Mouse (Mus musculus): Measurements from ENCODE around the gene Flnb. TPM values are rescaled to one million over a fixed set of nuclear protein-coding genes. Genes with fewer than 3 reads are reported as not detected.

Gene Flnb
- total and polyA plus RNA-seq, 3 experiments, result 0.43 to 2.0 (median 1.8) TPM

DNA sequence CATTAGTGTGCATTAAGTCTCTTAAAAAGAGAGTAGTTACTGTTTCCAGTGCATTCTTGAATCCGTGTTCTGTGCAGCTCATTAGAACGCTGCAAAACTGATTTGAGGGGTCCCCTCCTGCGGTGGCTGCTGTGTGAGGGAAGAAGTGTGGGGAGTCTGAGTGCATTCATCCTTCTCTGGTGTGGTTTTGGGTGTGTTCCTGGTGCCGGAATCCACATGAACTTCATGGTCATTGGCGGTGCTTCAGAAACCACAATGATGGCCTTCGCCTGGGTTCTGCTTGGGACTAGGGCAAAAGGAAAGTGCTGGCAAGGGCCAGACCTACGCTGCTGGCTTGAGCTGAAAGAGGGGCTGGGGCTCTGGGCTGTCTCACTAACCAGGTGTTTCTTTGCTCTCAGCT, 116.4 kb downstream of the Flnb start:
- DNase-seq (ENCODE audit: low spot score) (no peak), ATAC-seq (ENCODE audit: extremely low read depth, insufficient number of reproducible peaks, low FRiP score, poor library complexity, severe bottlenecking) (no peak)
- Histone ChIP-seq H3K9me3 (replicated peaks) (no peaks in the 10 kb centered on the region), H3K4me1 (ENCODE audit: insufficient read depth, low read depth, low read length) (peaks cover 60% of the 10 kb centered on the region), H3K27me3 (ENCODE audit: insufficient read depth, low read length) (peaks cover 4% of the 10 kb centered on the region; the same call in 1 of the 2 replicates), H3K4me3 (ENCODE audit: low read depth, low read length) (no peak overlapping the region; the same call in 1 of the 2 replicates), H3K36me3 (replicated peaks) (peaks cover 6% of the 10 kb centered on the region)
- no peak for TF ChIP-seq GATA2 (IDR thresholded peaks at IDR 0.05; ENCODE audit: borderline replicate concordance, low read depth, low read length)
- no peak for TF ChIP-seq POLR2AphosphoS5 (IDR thresholded peaks at IDR 0.05; ENCODE audit: insufficient replicate concordance, low read depth, low read length)
- TF ChIP-seq GATA1 (IDR thresholded peaks at IDR 0.05; ENCODE audit: borderline replicate concordance, low read length), result no peak
- TF ChIP-seq TAL1 (conservative IDR thresholded peaks at IDR 0.05; ENCODE audit: low read depth, low read length), result no peak
- TF ChIP-seq CTCF (IDR thresholded peaks at IDR 0.05; ENCODE audit: low read depth, low read length), result no peak

- Histone ChIP-seq H3K4me3 (ENCODE audit: low read depth, low read length) (no peak overlapping the region), H3K4me1 (ENCODE audit: insufficient read depth, low read depth, low read length) (peaks cover 61% of the 10 kb centered on the region), H3K27me3 (ENCODE audit: insufficient read depth, low read length) (peaks cover 4% of the 10 kb centered on the region; the same call in 1 of the 2 replicates), H3K9me3 (replicated peaks) (no peaks in the 10 kb centered on the region), H3K36me3 (replicated peaks) (peaks cover 8% of the 10 kb centered on the region)
- no peak for DNase-seq (ENCODE audit: low spot score)
- no peak for ATAC-seq (ENCODE audit: extremely low read depth, insufficient number of reproducible peaks, low FRiP score, poor library complexity, severe bottlenecking)
- no peak for TF ChIP-seq TAL1 (conservative IDR thresholded peaks at IDR 0.05; ENCODE audit: low read depth, low read length)
- TF ChIP-seq GATA2 (IDR thresholded peaks at IDR 0.05; ENCODE audit: borderline replicate concordance, low read depth, low read length), result no peak
- TF ChIP-seq POLR2AphosphoS5 (IDR thresholded peaks at IDR 0.05; ENCODE audit: insufficient replicate concordance, low read depth, low read length), result no peak
- TF ChIP-seq CTCF (IDR thresholded peaks at IDR 0.05; ENCODE audit: low read depth, low read length), result no peak
- no peak for TF ChIP-seq GATA1 (IDR thresholded peaks at IDR 0.05; ENCODE audit: borderline replicate concordance, low read length)
These were observed 119.4 kb downstream of the Flnb start for GRCm38 (mm10) chr14:7937052-7937630.

DNA sequence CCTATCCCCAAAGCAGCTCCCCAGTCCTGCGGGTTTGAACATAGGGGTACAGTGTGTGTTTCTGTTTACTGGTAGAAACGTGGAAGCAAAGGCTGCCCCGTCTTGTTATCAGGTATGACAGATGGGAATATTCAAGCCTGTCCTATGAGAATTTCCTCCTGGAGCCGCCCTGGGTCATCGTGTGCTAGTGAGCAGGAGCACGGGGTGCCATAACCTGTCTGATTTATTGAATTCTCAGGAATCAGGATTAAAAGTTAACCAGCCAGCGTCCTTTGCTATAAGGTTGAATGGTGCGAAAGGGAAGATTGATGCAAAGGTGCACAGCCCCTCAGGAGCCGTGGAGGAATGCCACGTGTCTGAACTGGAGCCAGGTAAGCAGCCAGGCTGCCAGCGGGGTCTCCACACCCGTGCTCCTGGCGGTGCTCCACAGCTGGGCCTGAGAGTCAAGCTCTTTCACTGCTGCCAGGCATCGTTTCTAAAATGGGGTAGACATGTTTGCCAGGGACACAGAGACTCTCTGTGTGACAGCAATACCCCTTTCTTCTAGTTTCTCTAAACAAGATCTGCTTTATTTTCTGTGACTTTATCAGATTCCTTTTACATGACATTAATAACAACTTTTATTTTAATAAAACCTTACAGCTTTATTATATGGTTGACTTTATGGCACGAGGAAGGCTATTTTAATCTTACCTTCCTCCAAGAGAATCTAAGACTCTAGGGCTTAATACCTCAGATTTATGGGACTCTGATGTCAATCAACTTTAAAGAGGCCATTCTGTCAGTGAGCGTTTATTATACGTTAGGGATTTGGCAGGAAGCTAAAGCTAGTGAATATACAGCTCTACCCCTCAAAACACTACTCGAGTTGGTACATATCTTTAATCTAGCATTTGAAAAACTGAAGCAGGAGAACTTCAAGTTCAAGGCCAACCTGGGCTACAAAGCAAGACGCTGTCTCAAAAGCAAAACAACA, 121.3 kb downstream of the Flnb start:
- Histone ChIP-seq H3K4me3 (ENCODE audit: low read depth, low read length) (no peak overlapping the region), H3K27me3 (ENCODE audit: insufficient read depth, low read length) (peaks cover 4% of the 10 kb centered on the region; the same call in 1 of the 2 replicates), H3K4me1 (ENCODE audit: insufficient read depth, low read depth, low read length) (peaks cover 61% of the 10 kb centered on the region), H3K36me3 (replicated peaks) (peaks cover 9% of the 10 kb centered on the region), H3K9me3 (replicated peaks) (no peaks in the 10 kb centered on the region)
- TF ChIP-seq TAL1 (conservative IDR thresholded peaks at IDR 0.05; ENCODE audit: low read depth, low read length), result no peak
- no peak for TF ChIP-seq GATA1 (IDR thresholded peaks at IDR 0.05; ENCODE audit: borderline replicate concordance, low read length)
- no peak for TF ChIP-seq POLR2AphosphoS5 (IDR thresholded peaks at IDR 0.05; ENCODE audit: insufficient replicate concordance, low read depth, low read length)
- no peak for TF ChIP-seq CTCF (IDR thresholded peaks at IDR 0.05; ENCODE audit: low read depth, low read length)
- DNase-seq (ENCODE audit: low spot score) (no peak), ATAC-seq (ENCODE audit: extremely low read depth, insufficient number of reproducible peaks, low FRiP score, poor library complexity, severe bottlenecking) (no peak)

- DNase-seq (ENCODE audit: low spot score), result no peak
- no peaks in the 10 kb centered on the region for H3K27me3 ChIP-seq (ENCODE audit: insufficient read depth, low read length)
- peaks cover 68% of the 10 kb centered on the region for H3K4me1 ChIP-seq (ENCODE audit: insufficient read depth, low read depth, low read length)
- H3K36me3 ChIP-seq (replicated peaks), result peaks cover 11% of the 10 kb centered on the region
- H3K9me3 ChIP-seq (replicated peaks), result no peaks in the 10 kb centered on the region
- TF ChIP-seq GATA2 (IDR thresholded peaks at IDR 0.05; ENCODE audit: borderline replicate concordance, low read depth, low read length) (no peak), TAL1 (conservative IDR thresholded peaks at IDR 0.05; ENCODE audit: low read depth, low read length) (no peak), CTCF (IDR thresholded peaks at IDR 0.05; ENCODE audit: low read depth, low read length) (no peak), POLR2AphosphoS5 (IDR thresholded peaks at IDR 0.05; ENCODE audit: insufficient replicate concordance, low read depth, low read length) (no peak), GATA1 (IDR thresholded peaks at IDR 0.05; ENCODE audit: borderline replicate concordance, low read length) (no peak)
- ATAC-seq (ENCODE audit: extremely low read depth, insufficient number of reproducible peaks, low FRiP score, poor library complexity, severe bottlenecking), result no peak
- H3K4me3 ChIP-seq (ENCODE audit: low read depth, low read length), result no peak overlapping the region; the same call in 1 of the 2 replicates
These were observed 123.7 kb downstream of the Flnb start for GRCm38 (mm10) chr14:7941413-7941812.

DNA sequence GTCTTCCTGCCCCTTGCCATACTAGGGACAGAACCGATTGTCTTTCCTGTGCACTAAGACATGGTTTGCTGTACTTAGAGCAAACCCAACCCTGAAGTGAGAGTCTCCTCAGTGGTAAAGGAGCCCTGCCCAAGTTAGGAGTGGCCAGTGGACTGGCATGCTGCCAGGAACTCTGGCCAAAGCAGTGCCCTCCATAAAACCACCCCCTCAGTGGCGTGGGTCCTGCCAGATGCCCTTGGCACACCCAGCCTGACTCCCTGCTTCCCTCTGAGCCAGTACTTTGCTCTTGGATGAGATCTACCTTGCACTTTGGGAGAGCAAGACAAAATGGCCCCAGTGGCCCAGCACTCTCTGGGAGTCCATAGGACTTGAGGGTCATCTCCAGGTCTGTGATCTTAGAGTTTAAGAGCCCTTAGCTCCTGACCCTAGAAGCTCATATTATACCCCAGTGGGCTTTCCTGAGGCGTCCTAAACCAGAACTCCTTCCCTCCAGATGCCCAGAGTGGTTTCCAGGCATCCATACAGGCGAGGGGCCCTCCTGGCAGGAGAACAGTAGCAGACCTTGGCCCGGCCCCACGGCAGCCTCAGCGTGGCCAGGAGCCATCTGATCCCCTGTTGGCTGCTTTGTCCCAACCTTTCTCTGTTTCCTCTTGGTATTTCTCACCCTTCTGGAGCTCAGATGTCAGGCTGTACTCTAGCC, 125.5 kb downstream of the Flnb start:
- peaks cover 12% of the 10 kb centered on the region for H3K36me3 ChIP-seq (replicated peaks)
- no peak overlapping the region for H3K4me3 ChIP-seq (ENCODE audit: low read depth, low read length)
- ATAC-seq (ENCODE audit: extremely low read depth, insufficient number of reproducible peaks, low FRiP score, poor library complexity, severe bottlenecking) (no peak), DNase-seq (ENCODE audit: low spot score) (no peak)
- peaks cover under 1% of the 10 kb centered on the region; the same call in 1 of the 2 replicates for H3K27me3 ChIP-seq (ENCODE audit: insufficient read depth, low read length)
- TF ChIP-seq TAL1 (conservative IDR thresholded peaks at IDR 0.05; ENCODE audit: low read depth, low read length) (no peak), GATA1 (IDR thresholded peaks at IDR 0.05; ENCODE audit: borderline replicate concordance, low read length) (no peak), GATA2 (IDR thresholded peaks at IDR 0.05; ENCODE audit: borderline replicate concordance, low read depth, low read length) (no peak), POLR2AphosphoS5 (IDR thresholded peaks at IDR 0.05; ENCODE audit: insufficient replicate concordance, low read depth, low read length) (no peak), CTCF (IDR thresholded peaks at IDR 0.05; ENCODE audit: low read depth, low read length) (no peak)
- no peaks in the 10 kb centered on the region for H3K9me3 ChIP-seq (replicated peaks)
- H3K4me1 ChIP-seq (ENCODE audit: insufficient read depth, low read depth, low read length), result peaks cover 58% of the 10 kb centered on the region

All from G1E (cell line).